Mouse (Mus musculus): ENCODE measurements around the gene Afap1.

- no peak for TF ChIP-seq POLR2A (IDR thresholded peaks at IDR 0.05; ENCODE audit: insufficient read length, low read depth)
- TF ChIP-seq POLR2AphosphoS2 (IDR thresholded peaks at IDR 0.05; ENCODE audit: insufficient read length, low read depth), result no peak
- no peak for TF ChIP-seq REST (IDR thresholded peaks at IDR 0.05; ENCODE audit: insufficient read depth, insufficient read length)
- TF ChIP-seq MAX (IDR thresholded peaks at IDR 0.05; ENCODE audit: low read depth), result no peak
- TF ChIP-seq MYOD1 (IDR thresholded peaks at IDR 0.05; ENCODE audit: control insufficient read depth in 1 of 3, insufficient read length in 2 of 3, low read depth in 2 of 3), result no peak
Observed at GRCm38 (mm10) chr5:35918387-35918786, 25.3 kb downstream of the Afap1 start.
